Mouse (Mus musculus): ENCODE data around the gene Hsph1. TPM values are rescaled to one million over a fixed set of nuclear protein-coding genes. Genes with fewer than 3 reads are reported as not detected.

The Hsph1 gene
- polyA plus RNA-seq, 1 experiment from 2014 or later, result 23.5 TPM

DNA sequence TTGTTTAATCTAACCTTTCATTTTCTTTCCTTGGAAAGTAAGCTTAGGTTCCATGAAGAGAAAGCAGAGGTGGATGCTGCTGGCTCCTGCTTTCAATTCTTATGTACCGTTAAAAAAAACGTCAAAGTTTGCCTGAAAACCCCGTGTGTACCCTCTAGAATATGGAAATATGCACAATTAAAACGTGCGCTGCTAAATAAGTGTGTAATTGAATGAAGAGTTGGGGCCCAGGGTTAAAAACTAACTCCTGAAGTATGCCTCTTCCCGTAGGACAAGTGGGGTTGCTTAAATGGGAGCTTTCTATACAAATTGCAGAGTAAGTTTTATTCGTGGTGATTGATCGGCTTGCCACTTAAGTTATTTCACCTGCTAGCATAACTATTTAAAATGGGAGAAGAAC, 1.1 kb upstream of the Hsph1 start:
- Histone ChIP-seq H3K9me3 (ENCODE audit: control insufficient read depth, low read length) (no peaks in the 10 kb centered on the region), H3K27me3 (ENCODE audit: control insufficient read depth, insufficient read depth, low read length) (no peaks in the 10 kb centered on the region), H3K9ac (ENCODE audit: low read length) (peak overlapping the region; percentile 73), H3K36me3 (ENCODE audit: control insufficient read depth, insufficient read depth, low read length) (peaks cover 9% of the 10 kb centered on the region), H3K4me2 (ENCODE audit: low read length) (peak overlapping the region; percentile 84), H3K4me1 (ENCODE audit: control insufficient read depth in 2 of 2, insufficient read depth in 2 of 2, low read length in 2 of 2) (peaks cover 2 to 15% of the 10 kb centered on the region in 2 experiments; a peak in 3 of 4 replicates), H3K27ac (replicated peaks in 1 of 2; ENCODE audit: control insufficient read depth in 1 of 2, insufficient read depth in 1 of 2, low read depth in 2 of 2, low read length in 2 of 2) (no peak overlapping the region), H3K4me3 (ENCODE audit: control insufficient read depth in 1 of 2, insufficient read depth in 1 of 2, low read depth in 1 of 2, low read length in 2 of 2) (peak overlapping the region in 1 of 2 experiments; percentile 70; a peak in 2 of 4 replicates)
- WGBS, result 66% methylated on average over 8 of the region's 8 CpGs
- no peak for ATAC-seq (ENCODE audit: insufficient number of reproducible peaks, insufficient read depth, low FRiP score, low read depth)

DNA sequence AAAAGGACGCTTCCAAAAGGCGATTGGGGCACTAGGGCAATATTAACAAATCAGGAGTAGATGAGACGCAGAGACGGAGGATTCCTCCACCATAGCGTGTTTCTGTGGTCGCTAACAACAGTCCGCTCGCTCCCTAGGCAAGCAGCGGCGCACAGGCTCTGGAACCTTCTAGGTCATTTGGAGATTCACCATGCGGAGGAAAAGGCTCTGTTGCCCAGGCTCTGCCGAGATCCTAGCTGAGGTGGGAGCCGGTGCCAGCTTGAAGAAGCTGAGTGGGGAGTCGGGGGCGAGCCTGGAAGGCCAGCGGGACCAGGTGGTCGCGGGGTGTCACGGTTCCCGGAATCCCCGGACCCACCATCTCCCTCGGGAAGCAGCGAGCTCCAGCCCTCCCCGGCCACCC, 620 bp downstream of the Hsph1 start:
- Histone ChIP-seq H3K9me3 (ENCODE audit: control insufficient read depth, low read length) (no peaks in the 10 kb centered on the region), H3K9ac (ENCODE audit: low read length) (peak overlapping the region; percentile 76), H3K27me3 (ENCODE audit: control insufficient read depth, insufficient read depth, low read length) (no peaks in the 10 kb centered on the region), H3K4me1 (ENCODE audit: control insufficient read depth in 2 of 2, insufficient read depth in 2 of 2, low read length in 2 of 2) (peaks cover 2 to 15% of the 10 kb centered on the region in 2 experiments; a peak in 3 of 4 replicates), H3K36me3 (ENCODE audit: control insufficient read depth, insufficient read depth, low read length) (peaks cover 26% of the 10 kb centered on the region), H3K27ac (replicated peaks in 1 of 2; ENCODE audit: control insufficient read depth in 1 of 2, insufficient read depth in 1 of 2, low read depth in 2 of 2, low read length in 2 of 2) (peak overlapping the region; percentile 8 to 77), H3K4me2 (ENCODE audit: low read length) (peak overlapping the region; percentile 84), H3K4me3 (ENCODE audit: control insufficient read depth in 1 of 2, insufficient read depth in 1 of 2, low read depth in 1 of 2, low read length in 2 of 2) (peak overlapping the region; percentile 70 to 78)
- WGBS, result under 1% methylated on average over 23 of the region's 24 CpGs
- ATAC-seq (ENCODE audit: insufficient number of reproducible peaks, insufficient read depth, low FRiP score, low read depth), result no peak

DNA sequence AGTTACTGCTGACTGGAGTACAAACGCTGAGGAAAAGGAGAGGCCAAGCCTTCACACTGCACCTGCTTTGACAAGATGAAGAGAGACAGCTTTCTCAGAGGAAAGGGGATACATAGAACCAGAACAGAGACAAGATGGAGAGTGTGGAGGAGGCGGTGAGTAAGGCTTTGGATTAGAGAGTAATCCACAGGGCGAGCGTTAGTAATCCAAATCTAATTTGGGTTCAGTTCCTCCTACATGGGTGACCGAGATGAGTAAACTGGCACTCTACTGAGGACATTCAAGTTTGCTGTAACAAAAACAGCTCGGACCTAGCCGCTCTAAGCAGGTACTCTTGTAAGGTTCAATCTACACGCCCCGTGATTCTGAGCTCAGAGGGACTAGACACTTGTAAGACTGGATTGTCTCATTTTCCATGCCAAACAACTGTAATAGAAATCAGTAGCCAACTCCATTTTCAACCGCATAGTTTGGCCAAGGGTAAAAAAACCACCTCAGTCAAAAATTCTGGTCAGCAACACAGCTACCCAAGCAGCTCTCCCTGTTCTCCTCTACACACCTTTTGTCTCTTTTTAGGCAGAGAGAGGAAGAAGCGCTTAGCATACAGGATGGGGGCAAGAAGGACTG, 1.7 kb downstream of the Hsph1 start:
- Histone ChIP-seq H3K4me2 (ENCODE audit: low read length) (peak overlapping the region; percentile 84), H3K9ac (ENCODE audit: low read length) (peak overlapping the region; percentile 76), H3K4me3 (ENCODE audit: control insufficient read depth in 1 of 2, insufficient read depth in 1 of 2, low read depth in 1 of 2, low read length in 2 of 2) (peak overlapping the region in 1 of 2 experiments; percentile 70; a peak in 2 of 4 replicates), H3K4me1 (ENCODE audit: control insufficient read depth in 2 of 2, insufficient read depth in 2 of 2, low read length in 2 of 2) (peaks cover 2 to 15% of the 10 kb centered on the region in 2 experiments; a peak in 3 of 4 replicates), H3K27ac (replicated peaks in 1 of 2; ENCODE audit: control insufficient read depth in 1 of 2, insufficient read depth in 1 of 2, low read depth in 2 of 2, low read length in 2 of 2) (no peak overlapping the region), H3K27me3 (ENCODE audit: control insufficient read depth, insufficient read depth, low read length) (no peaks in the 10 kb centered on the region), H3K9me3 (ENCODE audit: control insufficient read depth, low read length) (no peaks in the 10 kb centered on the region), H3K36me3 (ENCODE audit: control insufficient read depth, insufficient read depth, low read length) (peaks cover 37% of the 10 kb centered on the region)
- ATAC-seq (ENCODE audit: insufficient number of reproducible peaks, insufficient read depth, low FRiP score, low read depth), result no peak
- 78% methylated on average over 11 of the region's 11 CpGs for WGBS

DNA sequence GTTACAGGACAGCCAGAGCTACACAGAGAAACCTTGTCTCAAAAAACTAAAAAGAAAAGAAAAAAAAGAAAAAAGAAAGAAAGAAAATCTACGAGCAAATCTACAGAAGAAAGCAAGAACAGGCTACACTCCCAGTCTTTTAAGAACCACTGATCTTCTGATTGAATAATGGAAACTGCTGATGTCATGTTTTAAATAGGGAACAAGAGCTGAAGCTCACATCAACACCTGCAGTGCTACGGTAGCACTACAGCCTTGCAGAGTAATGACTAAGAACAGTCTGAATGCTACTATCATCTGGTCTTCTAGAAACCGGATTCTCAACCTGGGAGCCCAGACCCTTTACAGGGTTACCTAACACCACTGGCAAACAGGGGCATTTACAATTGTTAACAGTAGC, 10.6 kb downstream of the Hsph1 start:
- Histone ChIP-seq H3K27me3 (ENCODE audit: control insufficient read depth, insufficient read depth, low read length) (no peaks in the 10 kb centered on the region), H3K9me3 (ENCODE audit: control insufficient read depth, low read length) (no peaks in the 10 kb centered on the region), H3K27ac (replicated peaks in 1 of 2; ENCODE audit: control insufficient read depth in 1 of 2, insufficient read depth in 1 of 2, low read depth in 2 of 2, low read length in 2 of 2) (no peak overlapping the region), H3K4me1 (ENCODE audit: control insufficient read depth in 2 of 2, insufficient read depth in 2 of 2, low read length in 2 of 2) (no peaks in the 10 kb centered on the region), H3K4me3 (ENCODE audit: control insufficient read depth in 1 of 2, insufficient read depth in 1 of 2, low read depth in 1 of 2, low read length in 2 of 2) (no peak overlapping the region), H3K9ac (ENCODE audit: low read length) (no peak overlapping the region), H3K4me2 (ENCODE audit: low read length) (no peak overlapping the region), H3K36me3 (ENCODE audit: control insufficient read depth, insufficient read depth, low read length) (peaks cover 91% of the 10 kb centered on the region)
- ATAC-seq (ENCODE audit: insufficient number of reproducible peaks, insufficient read depth, low FRiP score, low read depth), result no peak
- WGBS, result 64% methylated on average over 3 of the region's 3 CpGs

DNA sequence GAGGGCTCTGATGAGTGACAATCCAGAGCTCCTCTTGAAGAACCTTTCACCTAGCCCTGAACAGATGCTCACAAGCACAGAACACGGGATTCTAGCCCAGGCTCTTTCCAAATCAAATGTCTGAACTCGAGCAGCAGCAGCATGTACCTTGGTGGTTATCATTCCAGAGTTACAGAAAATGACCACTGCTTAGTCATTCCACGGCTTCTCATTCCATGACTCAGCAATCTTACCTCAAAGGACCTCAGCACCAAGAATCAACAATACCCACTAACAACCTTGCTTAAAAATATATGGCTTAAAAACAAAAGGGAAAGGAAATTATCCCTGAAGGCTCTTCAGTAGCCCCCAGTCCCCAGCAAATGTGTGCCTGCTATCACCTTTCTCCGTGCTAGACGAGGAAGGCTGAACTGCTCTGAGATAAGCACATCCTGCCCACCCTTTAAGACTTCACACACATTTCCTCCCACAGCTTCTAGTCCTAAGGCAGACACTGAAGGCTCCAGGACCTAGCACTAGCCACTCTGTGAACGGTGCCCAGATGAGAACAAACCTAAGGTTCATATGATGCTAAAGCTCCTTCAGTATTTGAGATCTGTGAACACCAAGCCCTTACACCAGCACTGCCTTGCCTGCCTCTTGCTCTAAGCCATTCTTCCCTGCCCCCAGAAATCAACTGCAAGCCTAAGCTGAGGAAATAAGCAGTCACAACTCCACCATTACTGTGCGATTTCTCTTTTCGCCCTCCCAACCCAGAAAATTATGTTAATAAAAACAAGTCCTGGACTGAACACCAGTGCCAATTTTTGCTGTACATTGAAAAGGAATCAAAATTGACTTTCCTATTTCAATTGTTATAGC, 12.1 kb downstream of the Hsph1 start:
- H3K9me3 ChIP-seq (ENCODE audit: control insufficient read depth, low read length), result no peaks in the 10 kb centered on the region
- ATAC-seq (ENCODE audit: insufficient number of reproducible peaks, insufficient read depth, low FRiP score, low read depth), result 0 out of 2 replicates have a peak, but pooled peaks have one; percentile 17
- no peaks in the 10 kb centered on the region for H3K4me1 ChIP-seq (ENCODE audit: control insufficient read depth in 2 of 2, insufficient read depth in 2 of 2, low read length in 2 of 2)
- no peak overlapping the region for H3K4me2 ChIP-seq (ENCODE audit: low read length)
- no peaks in the 10 kb centered on the region for H3K27me3 ChIP-seq (ENCODE audit: control insufficient read depth, insufficient read depth, low read length)
- H3K27ac ChIP-seq (replicated peaks in 1 of 2; ENCODE audit: control insufficient read depth in 1 of 2, insufficient read depth in 1 of 2, low read depth in 2 of 2, low read length in 2 of 2), result peak overlapping the region in 1 of 2 experiments; percentile 54; a peak in 2 of 4 replicates
- peaks cover 91% of the 10 kb centered on the region for H3K36me3 ChIP-seq (ENCODE audit: control insufficient read depth, insufficient read depth, low read length)
- no peak overlapping the region for H3K4me3 ChIP-seq (ENCODE audit: control insufficient read depth in 1 of 2, insufficient read depth in 1 of 2, low read depth in 1 of 2, low read length in 2 of 2)
- 57% methylated on average over 8 of the region's 8 CpGs for WGBS
- H3K9ac ChIP-seq (ENCODE audit: low read length), result 0 out of 2 replicates have a peak overlapping the region, but pooled peaks have one; percentile 26

DNA sequence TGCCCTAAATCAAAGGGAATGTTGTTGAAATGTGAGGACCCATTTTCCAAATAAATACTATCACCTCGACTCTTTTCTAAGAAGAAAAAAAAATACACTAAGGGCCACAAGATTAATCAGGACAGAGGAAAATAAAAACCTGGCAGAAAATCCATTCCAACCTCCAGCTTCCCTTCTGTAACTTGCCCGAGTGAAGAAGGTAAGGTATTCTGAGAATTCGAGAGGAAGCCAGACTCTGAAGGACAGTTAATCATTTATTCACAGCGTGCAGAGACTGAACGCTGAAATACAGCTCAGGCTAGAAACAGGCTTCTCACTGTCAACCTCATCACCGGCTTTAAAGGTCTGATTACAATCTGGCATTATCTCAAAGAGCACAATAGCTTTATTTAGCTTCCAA, 13.5 kb downstream of the Hsph1 start:
- H3K4me3 ChIP-seq (ENCODE audit: control insufficient read depth in 1 of 2, insufficient read depth in 1 of 2, low read depth in 1 of 2, low read length in 2 of 2), result no peak overlapping the region
- WGBS, result 57% methylated on average over 6 of the region's 6 CpGs
- no peaks in the 10 kb centered on the region for H3K9me3 ChIP-seq (ENCODE audit: control insufficient read depth, low read length)
- no peak for ATAC-seq (ENCODE audit: insufficient number of reproducible peaks, insufficient read depth, low FRiP score, low read depth)
- no peak overlapping the region for H3K9ac ChIP-seq (ENCODE audit: low read length)
- H3K27me3 ChIP-seq (ENCODE audit: control insufficient read depth, insufficient read depth, low read length), result no peaks in the 10 kb centered on the region
- no peak overlapping the region for H3K4me2 ChIP-seq (ENCODE audit: low read length)
- no peak overlapping the region for H3K27ac ChIP-seq (replicated peaks in 1 of 2; ENCODE audit: control insufficient read depth in 1 of 2, insufficient read depth in 1 of 2, low read depth in 2 of 2, low read length in 2 of 2)
- H3K4me1 ChIP-seq (ENCODE audit: control insufficient read depth in 2 of 2, insufficient read depth in 2 of 2, low read length in 2 of 2), result no peaks in the 10 kb centered on the region
- peaks cover 94% of the 10 kb centered on the region for H3K36me3 ChIP-seq (ENCODE audit: control insufficient read depth, insufficient read depth, low read length)

DNA sequence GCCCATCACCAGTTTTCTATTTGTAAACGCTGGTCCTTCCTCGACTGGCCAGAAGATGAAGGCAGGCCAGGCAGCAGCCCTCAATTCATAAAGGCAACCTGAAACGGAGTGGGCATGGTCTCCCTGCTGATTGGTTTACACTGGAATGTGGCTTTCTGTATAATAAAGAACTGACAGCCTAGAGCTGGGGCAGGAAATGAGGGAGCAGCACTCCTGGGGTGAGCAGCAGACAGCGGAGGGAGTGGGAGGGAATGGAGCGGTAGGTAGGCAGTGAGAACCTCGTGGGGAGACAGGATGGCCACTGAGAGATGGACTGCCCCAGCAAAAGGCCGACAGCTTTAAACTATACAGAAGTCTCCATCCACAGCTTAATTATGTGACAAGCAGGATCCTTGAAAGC, 14.0 kb downstream of the Hsph1 start:
- no peak overlapping the region for H3K4me2 ChIP-seq (ENCODE audit: low read length)
- H3K27me3 ChIP-seq (ENCODE audit: control insufficient read depth, insufficient read depth, low read length), result no peaks in the 10 kb centered on the region
- no peak overlapping the region for H3K9ac ChIP-seq (ENCODE audit: low read length)
- no peak overlapping the region for H3K27ac ChIP-seq (replicated peaks in 1 of 2; ENCODE audit: control insufficient read depth in 1 of 2, insufficient read depth in 1 of 2, low read depth in 2 of 2, low read length in 2 of 2)
- no peak overlapping the region for H3K4me3 ChIP-seq (ENCODE audit: control insufficient read depth in 1 of 2, insufficient read depth in 1 of 2, low read depth in 1 of 2, low read length in 2 of 2)
- H3K9me3 ChIP-seq (ENCODE audit: control insufficient read depth, low read length), result no peaks in the 10 kb centered on the region
- 74% methylated on average over 7 of the region's 7 CpGs for WGBS
- peaks cover 94% of the 10 kb centered on the region for H3K36me3 ChIP-seq (ENCODE audit: control insufficient read depth, insufficient read depth, low read length)
- ATAC-seq (ENCODE audit: insufficient number of reproducible peaks, insufficient read depth, low FRiP score, low read depth), result no peak
- no peaks in the 10 kb centered on the region for H3K4me1 ChIP-seq (ENCODE audit: control insufficient read depth in 2 of 2, insufficient read depth in 2 of 2, low read length in 2 of 2)

Measured in heart, embryonic 14.5 days (tissue).